Mouse (Mus musculus): ENCODE results near the gene Obsl1. TPM values are rescaled to one million over a fixed set of nuclear protein-coding genes. Genes with fewer than 3 reads are reported as not detected.

Gene Obsl1
- total and polyA plus RNA-seq, 3 experiments = 0.47 to 0.84 TPM; not detected in 1

- TF ChIP-seq ZKSCAN1 (IDR thresholded peaks at IDR 0.05; ENCODE audit: borderline replicate concordance, low read depth, low read length) (no peak), ZMIZ1 (IDR thresholded peaks at IDR 0.05; ENCODE audit: low read depth, low read length) (peak; percentile 55)
Measured at GRCm38 (mm10) chr1:75521321-75522031, 15.2 kb upstream of the Obsl1 start, which contains the start of gene Stk11ip (continued).

DNA sequence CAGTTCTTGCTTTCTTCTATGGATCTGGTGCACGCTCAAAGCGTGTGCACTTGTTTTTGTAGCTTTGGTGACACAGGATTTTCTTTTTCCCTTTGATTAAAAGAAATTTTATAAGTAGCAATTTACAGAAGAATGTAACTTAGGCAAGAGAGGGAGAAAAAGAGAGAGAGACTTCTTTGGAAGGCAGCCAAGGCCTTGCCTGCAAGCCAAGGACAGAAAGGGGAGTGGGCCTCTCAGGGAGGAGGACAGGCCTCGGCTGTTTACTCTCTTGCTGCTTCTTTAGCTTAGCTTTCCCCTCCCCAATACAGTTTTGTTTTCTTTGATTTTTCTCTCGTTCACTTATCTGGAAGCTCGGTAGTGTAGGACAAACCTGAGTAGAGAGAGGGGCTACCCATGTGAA lies 13.3 kb upstream of the Obsl1 start:
- H3K27me3 ChIP-seq (replicated peaks) = peaks cover 2% of the 10 kb centered on the region
- no peaks in the 10 kb centered on the region for H3K79me2 ChIP-seq (replicated peaks; ENCODE audit: control insufficient read depth, extremely low read depth, insufficient read depth, poor library complexity, severe bottlenecking)
- H3K4me2 ChIP-seq (ENCODE audit: insufficient read depth, low read depth, poor library complexity, severe bottlenecking) = no peak overlapping the region
- in situ Hi-C loops (cut with MboI; ENCODE audit: low pct_ligation_motif_present, low pct_unique_long_range_greater_than_20kb, low sequenced_read_pairs) = no loop called here
- H3K27ac ChIP-seq (ENCODE audit: insufficient read depth, low read depth) = no peak overlapping the region
- TF ChIP-seq MAFK (IDR thresholded peaks at IDR 0.05; ENCODE audit: insufficient replicate concordance, low read length) (no peak), E2F4 (IDR thresholded peaks at IDR 0.05; ENCODE audit: insufficient replicate concordance, low read depth, low read length) (no peak), POLR2A (IDR thresholded peaks at IDR 0.05; ENCODE audit: low read depth, low read length) (no peak), TBP (conservative IDR thresholded peaks at IDR 0.05; ENCODE audit: low read depth, low read length) (no peak), MXI1 (IDR thresholded peaks at IDR 0.05; ENCODE audit: low read depth, low read length) (no peak), SMC3 (IDR thresholded peaks at IDR 0.05; ENCODE audit: low read depth, low read length) (no peak), MAZ (IDR thresholded peaks at IDR 0.05; ENCODE audit: low read depth, low read length) (no peak), MEF2A (IDR thresholded peaks at IDR 0.05; ENCODE audit: borderline replicate concordance, low read depth, low read length) (no peak), GABPA (IDR thresholded peaks at IDR 0.05; ENCODE audit: insufficient replicate concordance, low read depth, low read length) (no peak), USF1 (IDR thresholded peaks at IDR 0.05; ENCODE audit: low read depth, low read length) (no peak), RAD21 (IDR thresholded peaks at IDR 0.05; ENCODE audit: low read depth, low read length) (no peak), IRF4 (IDR thresholded peaks at IDR 0.05; ENCODE audit: low read depth, low read length) (no peak)
- dilution Hi-C loops (cut with MboI; ENCODE audit: extremely low pct_ligation_motif_present, extremely low pct_unique_long_range_greater_than_20kb, low sequenced_read_pairs) = no loop called here
- no peak overlapping the region for H3K4me3 ChIP-seq (replicated peaks in 1 of 3; ENCODE audit: low read depth in 2 of 3, low read length in 2 of 3, poor library complexity in 1 of 3)
- peaks cover 2 to 24% of the 10 kb centered on the region in 2 experiments; a peak in 2 of 4 replicates for H3K4me1 ChIP-seq (ENCODE audit: control insufficient read depth in 1 of 2, insufficient read depth in 2 of 2)
- H3K36me3 ChIP-seq (replicated peaks in 1 of 2; ENCODE audit: control insufficient read depth in 1 of 2, insufficient read depth in 1 of 2, low read length in 1 of 2) = no peaks in the 10 kb centered on the region
- H3K9ac ChIP-seq (ENCODE audit: insufficient read depth, low read depth) = no peak overlapping the region
- DNase-seq (ENCODE audit: extremely low read depth) = no peak
- H3K9me3 ChIP-seq (replicated peaks; ENCODE audit: low read length) = no peaks in the 10 kb centered on the region

- H3K4me1 ChIP-seq (ENCODE audit: control insufficient read depth in 1 of 2, insufficient read depth in 2 of 2) = peaks cover 0 to 13% of the 10 kb centered on the region in 2 experiments; a peak in 2 of 4 replicates
- no peak overlapping the region for H3K9ac ChIP-seq (ENCODE audit: insufficient read depth, low read depth)
- H3K9me3 ChIP-seq (replicated peaks; ENCODE audit: low read length) = no peaks in the 10 kb centered on the region
- H3K27me3 ChIP-seq (replicated peaks) = peaks cover 2% of the 10 kb centered on the region
- no peak for DNase-seq (ENCODE audit: extremely low read depth)
- no peak overlapping the region for H3K4me3 ChIP-seq (replicated peaks in 1 of 3; ENCODE audit: low read depth in 2 of 3, low read length in 2 of 3, poor library complexity in 1 of 3)
- dilution Hi-C loops (cut with MboI; ENCODE audit: extremely low pct_ligation_motif_present, extremely low pct_unique_long_range_greater_than_20kb, low sequenced_read_pairs) (no loop called here), in situ Hi-C loops (cut with MboI; ENCODE audit: low pct_ligation_motif_present, low pct_unique_long_range_greater_than_20kb, low sequenced_read_pairs) (no loop called here)
- no peaks in the 10 kb centered on the region for H3K79me2 ChIP-seq (replicated peaks; ENCODE audit: control insufficient read depth, extremely low read depth, insufficient read depth, poor library complexity, severe bottlenecking)
- no peaks in the 10 kb centered on the region for H3K36me3 ChIP-seq (replicated peaks in 1 of 2; ENCODE audit: control insufficient read depth in 1 of 2, insufficient read depth in 1 of 2, low read length in 1 of 2)
- H3K4me2 ChIP-seq (ENCODE audit: insufficient read depth, low read depth, poor library complexity, severe bottlenecking) = no peak overlapping the region
- TF ChIP-seq ETS1 (conservative IDR thresholded peaks at IDR 0.05; ENCODE audit: low read depth, low read length) = no peak
- no peak for TF ChIP-seq KAT2A (IDR thresholded peaks at IDR 0.05; ENCODE audit: insufficient replicate concordance, low read length)
- no peak for TF ChIP-seq IRF4 (IDR thresholded peaks at IDR 0.05; ENCODE audit: low read depth, low read length)
- no peak for TF ChIP-seq MXI1 (IDR thresholded peaks at IDR 0.05; ENCODE audit: low read depth, low read length)
- TF ChIP-seq TCF12 (IDR thresholded peaks at IDR 0.05; ENCODE audit: low read depth, low read length) = no peak
- TF ChIP-seq ELF1 (IDR thresholded peaks at IDR 0.05; ENCODE audit: low read depth, low read length) = no peak
- no peak for TF ChIP-seq UBTF (IDR thresholded peaks at IDR 0.05; ENCODE audit: low read depth, low read length)
- no peak for TF ChIP-seq MAFK (IDR thresholded peaks at IDR 0.05; ENCODE audit: insufficient replicate concordance, low read length)
- TF ChIP-seq NRF1 (IDR thresholded peaks at IDR 0.05; ENCODE audit: low read depth, low read length) = no peak
- no peak for TF ChIP-seq POLR2A (IDR thresholded peaks at IDR 0.05; ENCODE audit: low read depth, low read length)
- TF ChIP-seq CHD2 (IDR thresholded peaks at IDR 0.05; ENCODE audit: low read length) = no peak
- no peak for TF ChIP-seq RCOR1 (conservative IDR thresholded peaks at IDR 0.05; ENCODE audit: low read depth, low read length)
- TF ChIP-seq ZKSCAN1 (IDR thresholded peaks at IDR 0.05; ENCODE audit: borderline replicate concordance, low read depth, low read length) = no peak
- no peak for TF ChIP-seq ZMIZ1 (IDR thresholded peaks at IDR 0.05; ENCODE audit: low read depth, low read length)
- no peak for TF ChIP-seq TBP (conservative IDR thresholded peaks at IDR 0.05; ENCODE audit: low read depth, low read length)
- TF ChIP-seq SMC3 (IDR thresholded peaks at IDR 0.05; ENCODE audit: low read depth, low read length) = no peak
- TF ChIP-seq POLR2AphosphoS2 (IDR thresholded peaks at IDR 0.05; ENCODE audit: low read depth, low read length) = no peak
- TF ChIP-seq ZNF384 (IDR thresholded peaks at IDR 0.05; ENCODE audit: low read depth, low read length) = no peak
- no peak for TF ChIP-seq CHD1 (IDR thresholded peaks at IDR 0.05; ENCODE audit: low read depth, low read length)
- H3K27ac ChIP-seq (ENCODE audit: insufficient read depth, low read depth) = no peak overlapping the region
Measured at GRCm38 (mm10) chr1:75518427-75518826, 12.2 kb upstream of the Obsl1 start.
